Mouse (Mus musculus) liver, adult (tissue): ENCODE data around the gene Atp5j.

Experiments used
- GATA4 ChIP-seq: IDR thresholded peaks from 2 replicates; pipeline ENCODE4 v1.6.1; 2014; ENCODE audit warnings: mild to moderate bottlenecking, low read length; ENCODE audit not compliant: insufficient replicate concordance

The Atp5j gene

DNA sequence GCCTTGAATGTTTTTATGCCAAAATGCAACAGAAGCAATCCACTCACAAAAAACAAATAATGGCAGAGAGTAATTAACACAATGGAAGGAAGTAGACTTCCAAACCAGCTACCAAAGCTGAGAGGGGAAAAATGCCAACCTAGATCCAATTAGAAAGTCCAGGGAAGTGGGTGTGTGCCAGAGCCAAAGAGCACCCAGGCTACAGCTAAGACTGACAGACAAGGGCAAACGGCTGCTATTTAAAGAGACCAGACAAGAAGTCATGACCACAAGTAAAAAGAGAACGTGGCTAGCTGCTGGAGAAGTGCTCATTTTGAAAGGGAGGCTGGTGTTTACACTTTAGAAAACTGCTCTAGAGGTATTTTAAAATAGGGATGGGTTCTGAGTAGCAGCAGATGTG lies 52.1 kb downstream of the Atp5j start:
- TF ChIP-seq GATA4, result no peak

DNA sequence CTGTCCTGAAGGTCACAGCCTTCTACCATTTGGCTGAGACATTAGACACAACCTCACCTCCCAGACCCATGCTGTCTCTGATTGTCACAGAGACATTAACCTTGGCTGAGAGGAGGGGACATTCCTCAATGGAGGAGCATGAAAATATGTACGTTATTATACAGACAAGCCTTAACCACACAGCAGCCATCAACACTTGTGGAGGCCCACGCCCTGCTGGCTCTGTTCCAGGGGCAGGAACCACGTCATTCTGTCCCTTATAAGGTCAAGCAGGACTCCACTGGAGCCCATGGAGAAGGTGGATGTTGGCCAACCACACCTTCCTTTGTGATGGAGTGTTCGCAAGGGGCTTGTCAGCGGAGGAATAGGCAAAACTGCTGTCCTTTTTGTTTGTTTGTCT lies 55.7 kb downstream of the Atp5j start:
- no peak for TF ChIP-seq GATA4

GRCm38 (mm10) chr16:84778861-84779630 lies 56.4 kb downstream of the Atp5j start:
- no peak for TF ChIP-seq GATA4

- TF ChIP-seq GATA4, result no peak
Measured at GRCm38 (mm10) chr16:84778431-84778830, 57.0 kb downstream of the Atp5j start.
